27 mouse cellular contexts compared by ENCODE assay signal in the genomic region with DNA sequence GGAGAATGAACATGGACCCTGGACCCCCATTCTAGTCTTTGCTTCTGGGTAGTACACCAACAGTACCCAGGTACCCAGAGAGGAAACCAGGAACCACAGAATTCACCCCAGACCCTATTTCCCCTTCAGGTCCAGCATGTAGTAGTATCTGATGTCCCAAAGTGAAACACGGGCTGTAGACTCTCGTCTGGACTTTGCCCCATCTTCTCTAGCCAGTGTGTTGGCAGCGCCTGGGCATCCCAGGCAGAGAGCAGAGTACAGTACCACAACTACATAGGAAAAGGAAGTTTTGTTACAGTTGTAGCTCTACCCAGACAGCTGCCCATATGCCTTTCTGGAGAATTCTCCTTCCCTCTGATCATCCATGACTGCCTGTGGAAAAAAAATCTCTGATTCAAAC. TPM values are rescaled to one million over a fixed set of nuclear protein-coding genes. Genes with fewer than 3 reads are reported as not detected.
DNase-seq lines count a peak whose midpoint lies in the region; ATAC-seq and TF ChIP-seq lines count a peak whose summit lies in the region.
"Had no signal": no experiment of that assay in that cellular context is flagged by ENCODE, and none has a peak within 500 bp of the region (broad histone marks: within the 10 kb centered on the region; RNA-seq: fewer than 3 reads in every experiment).

No protein-coding gene starts in this region.

- no peak for ATAC-seq in intestine, embryonic 16.5 days
- ATAC-seq: activated CD4-positive, CD25-positive, alpha-beta regulatory T cell, adult 4 months; forebrain, embryonic 15.5 days had no signal

- H3K27me3 ChIP-seq in kidney, adult 2 months (replicated peaks; ENCODE audit: control insufficient read depth, insufficient read depth, low read length), result no peaks in the 10 kb centered on the region
- H3K27me3 ChIP-seq in intestine, embryonic 16.5 days (replicated peaks; ENCODE audit: control insufficient read depth, insufficient read depth, low read length), result no peaks in the 10 kb centered on the region
- H3K27me3 ChIP-seq: embryonic facial prominence, embryonic 13.5 days; forebrain, embryonic 12.5 days; forebrain, embryonic 15.5 days; hindbrain, embryonic 12.5 days; hindbrain, embryonic 15.5 days had no signal

- no peak for TF ChIP-seq POLR2A in kidney, adult 2 months (IDR thresholded peaks at IDR 0.05; ENCODE audit: low read depth, low read length)

- H3K27ac ChIP-seq in kidney, adult 2 months (ENCODE audit: insufficient read depth, low read depth, low read length), result no peak overlapping the region; the same call in 1 of the 2 replicates
- no peak overlapping the region for H3K27ac ChIP-seq in intestine, embryonic 16.5 days (ENCODE audit: low read length)
- H3K27ac ChIP-seq: embryonic facial prominence, embryonic 10.5 days; embryonic facial prominence, embryonic 13.5 days; forebrain, embryonic 12.5 days; forebrain, embryonic 15.5 days; heart, adult 2 months; hindbrain, embryonic 12.5 days; hindbrain, embryonic 15.5 days had no signal

- no peaks in the 10 kb centered on the region for H3K36me3 ChIP-seq in kidney, adult 2 months (ENCODE audit: control insufficient read depth, insufficient read depth, low read length)
- no peaks in the 10 kb centered on the region for H3K36me3 ChIP-seq in intestine, embryonic 16.5 days (ENCODE audit: control insufficient read depth, insufficient read depth, low read length)
- H3K36me3 ChIP-seq: embryonic facial prominence, embryonic 10.5 days; embryonic facial prominence, embryonic 13.5 days; forebrain, embryonic 12.5 days had no signal

- H3K9ac ChIP-seq in intestine, embryonic 16.5 days (ENCODE audit: low read depth, low read length), result no peak overlapping the region
- H3K9ac ChIP-seq: embryonic facial prominence, embryonic 13.5 days; forebrain, embryonic 12.5 days; forebrain, embryonic 15.5 days; hindbrain, embryonic 12.5 days; hindbrain, embryonic 15.5 days had no signal

- peaks cover 4% of the 10 kb centered on the region; the same call in 1 of the 2 replicates for H3K4me1 ChIP-seq in kidney, adult 2 months (ENCODE audit: control insufficient read depth, insufficient read depth, low read length)
- no peaks in the 10 kb centered on the region for H3K4me1 ChIP-seq in intestine, embryonic 16.5 days (ENCODE audit: control insufficient read depth, insufficient read depth, low read length)
- H3K4me1 ChIP-seq: embryonic facial prominence, embryonic 13.5 days; forebrain, embryonic 12.5 days; hindbrain, embryonic 12.5 days; hindbrain, embryonic 15.5 days had no signal

- DNase-seq in heart, adult 11 months, result peak; percentile 46
- no peak for DNase-seq in heart, adult 9 months (ENCODE audit: low spot score in 2 of 2)
- peak; percentile 82 for DNase-seq in kidney, adult 2 months
- no peak for DNase-seq in kidney, postnatal 4 days
- DNase-seq in kidney, adult 9 months, result peak; percentile 75
- DNase-seq in kidney, postnatal 25 days, result peak; percentile 40 to 70
- DNase-seq in cerebellum, postnatal 25 days, result no peak
- DNase-seq: adrenal gland, adult 8-10 months; adrenal gland, postnatal 36 days; cerebellum, adult 18-20 months; cerebellum, adult 9-11 months; cerebellum, postnatal 36 days; embryo, embryonic 11 days; gastrocnemius, postnatal 25 days; heart, adult 2 months had no signal

- no peak overlapping the region for H3K4me2 ChIP-seq in intestine, embryonic 16.5 days (ENCODE audit: low read depth, low read length)
- H3K4me2 ChIP-seq: embryonic facial prominence, embryonic 13.5 days; forebrain, embryonic 12.5 days; forebrain, embryonic 15.5 days; heart, embryonic 11.5 days; hindbrain, embryonic 12.5 days; hindbrain, embryonic 15.5 days had no signal

- 65% methylated on average over 3 of the region's 3 CpGs for WGBS in kidney, adult 2 months
- 89% methylated on average over 3 of the region's 3 CpGs for WGBS in intestine, embryonic 16.5 days

- no peak overlapping the region for H3K4me3 ChIP-seq in kidney, adult 2 months (ENCODE audit: insufficient read depth, low read depth, low read length)
- no peak overlapping the region for H3K4me3 ChIP-seq in intestine, embryonic 16.5 days (ENCODE audit: low read length)
- H3K4me3 ChIP-seq: embryonic facial prominence, embryonic 10.5 days; embryonic facial prominence, embryonic 13.5 days; erythroblast, embryonic 14.5 days; forebrain, embryonic 12.5 days; forebrain, embryonic 15.5 days; heart, adult 2 months; hindbrain, embryonic 12.5 days; hindbrain, embryonic 15.5 days had no signal

- no peak for TF ChIP-seq CTCF in kidney, adult 2 months (conservative IDR thresholded peaks at IDR 0.05; ENCODE audit: insufficient read depth, insufficient read length, low read depth, low read length)

- H3K9me3 ChIP-seq in intestine, embryonic 16.5 days (ENCODE audit: control insufficient read depth, low read length), result no peaks in the 10 kb centered on the region
- H3K9me3 ChIP-seq: embryonic facial prominence, embryonic 10.5 days; embryonic facial prominence, embryonic 13.5 days; forebrain, embryonic 12.5 days; forebrain, embryonic 15.5 days; hindbrain, embryonic 12.5 days; hindbrain, embryonic 15.5 days had no signal

RNA-seq across cellular contexts. Expression of a gene that starts 25.9 kb away (rescaled TPM):
- not detected in 2 replicates for polyA plus RNA-seq in kidney, adult 2 months (2012; rRNA removed)
- 49.8 and 76.7 TPM in 2 replicates for polyA plus RNA-seq in intestine, embryonic 16.5 days (2015; fragmentation: Nextera tagmentation; extraction: Ambion mirVana)
- polyA plus RNA-seq: activated CD4-positive, CD25-positive, alpha-beta regulatory T cell, adult 4 months; embryonic facial prominence, embryonic 10.5 days; embryonic facial prominence, embryonic 13.5 days; erythroblast, embryonic 14.5 days; gonadal fat pad, adult 2 months; heart, postnatal 0 days; hindbrain, embryonic 12.5 days; hindbrain, embryonic 15.5 days had no signal

Comparison
In these comparisons a context has a peak if more than half of its experiments do, and no peak if none do; other contexts are left out.
1. DNase-seq: peak in heart, adult 11 months (single experiment), kidney, adult 2 months (single experiment), kidney, adult 9 months (single experiment) and kidney, postnatal 25 days (2 of 2); none in heart, adult 9 months (0 of 2), kidney, postnatal 4 days (0 of 2) and cerebellum, postnatal 25 days (0 of 2).
2. RNA of a gene that starts 25.9 kb away (polyA plus RNA-seq): 49.8 to 76.7 TPM in intestine, embryonic 16.5 days; not detected in kidney, adult 2 months; every median in the first group is over 10 times any median in the second.